Mouse (Mus musculus) cerebellum, adult 11 months (tissue): Measurements from ENCODE around the gene Hist2h2aa2.
A peak's percentile ranks its signal among the peaks of the same experiment; 100 is the strongest.
"Not testable (repeated sequence)": the region's sequence is repeated elsewhere in the genome, so short reads cannot be mapped to it uniquely, and the experiment has no call there.

Source experiments
- DNase-seq: peaks from one replicate; pipeline ENCODE4 v3.0.0; 2022

Gene Hist2h2aa2

DNA sequence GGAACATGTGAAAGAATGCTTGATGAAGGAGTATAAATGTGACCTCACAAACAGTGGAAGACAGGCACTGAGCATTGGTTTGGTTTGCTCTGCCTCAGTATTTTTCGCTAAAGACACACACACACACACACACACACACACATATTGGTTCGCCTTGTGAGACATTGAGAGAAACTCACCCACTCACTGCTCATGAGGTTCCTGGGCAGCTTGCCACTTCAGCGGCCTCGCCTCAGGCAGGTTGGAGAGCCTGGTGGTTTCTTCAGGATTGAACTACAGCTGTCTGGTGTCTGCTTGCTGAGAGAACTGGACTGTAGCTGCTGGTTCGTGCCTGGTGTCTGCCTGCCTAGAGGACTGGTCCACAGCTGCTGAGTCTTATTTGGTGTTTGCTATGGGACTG, 20.1 kb upstream of the Hist2h2aa2 start:
- DNase-seq: no peak

DNA sequence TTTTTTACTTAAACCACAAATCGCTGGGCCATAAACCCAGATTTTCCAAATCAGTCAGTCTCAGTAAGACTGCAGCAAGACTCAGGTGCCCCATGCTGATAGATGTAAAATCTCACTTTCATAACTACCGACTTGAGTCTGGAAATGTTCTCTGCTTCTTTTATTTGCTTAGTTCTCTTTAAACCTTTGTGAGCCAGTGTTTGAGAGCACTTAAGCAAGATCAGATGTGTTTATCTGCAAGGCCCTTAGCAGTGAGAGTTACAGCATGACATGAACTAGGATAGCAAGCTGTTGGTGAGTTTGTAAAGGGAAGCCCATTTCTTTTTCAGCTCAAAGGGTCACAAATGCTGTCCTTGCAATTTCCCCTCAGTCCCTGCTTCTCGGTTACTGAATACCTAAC, 17.1 kb upstream of the Hist2h2aa2 start:
- no peak for DNase-seq

DNA sequence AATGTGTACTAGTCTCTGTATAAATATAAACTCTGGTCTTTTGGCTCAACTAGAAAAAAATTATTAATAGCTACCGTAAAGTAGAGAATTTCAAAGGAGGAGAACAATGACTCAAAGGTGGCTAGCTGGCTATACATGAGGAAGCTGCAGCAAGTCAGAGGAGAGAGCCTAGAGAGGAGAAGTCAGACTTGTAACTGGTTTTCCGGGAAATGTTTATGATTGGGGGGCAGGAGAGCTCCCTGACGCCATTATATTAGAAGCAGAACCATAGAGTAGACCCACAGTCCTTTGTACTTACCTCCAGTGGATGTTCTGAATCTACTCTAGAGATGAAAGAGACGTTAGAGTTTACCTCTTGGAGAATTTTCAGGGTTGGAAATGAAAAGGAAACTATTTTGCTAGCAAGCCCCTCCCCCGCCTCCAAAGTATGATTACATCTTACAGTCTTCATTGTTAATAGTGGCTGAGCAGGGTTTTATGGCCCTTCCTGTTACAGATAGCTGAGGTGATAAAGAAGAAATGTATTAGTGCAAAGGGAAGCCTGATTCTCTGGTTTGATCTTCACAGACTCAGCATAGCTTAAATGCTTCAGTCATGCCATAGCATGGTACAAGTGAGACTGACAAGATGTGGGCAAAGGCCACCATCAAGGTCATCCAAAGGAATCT, 16.0 kb upstream of the Hist2h2aa2 start:
- DNase-seq: no peak

- no peak for DNase-seq
Observed at GRCm38 (mm10) chr3:96254683-96255355, 14.7 kb upstream of the Hist2h2aa2 start.

GRCm38 (mm10) chr3:96251787-96252186, 11.7 kb upstream of the Hist2h2aa2 start:
- DNase-seq: no peak

DNA sequence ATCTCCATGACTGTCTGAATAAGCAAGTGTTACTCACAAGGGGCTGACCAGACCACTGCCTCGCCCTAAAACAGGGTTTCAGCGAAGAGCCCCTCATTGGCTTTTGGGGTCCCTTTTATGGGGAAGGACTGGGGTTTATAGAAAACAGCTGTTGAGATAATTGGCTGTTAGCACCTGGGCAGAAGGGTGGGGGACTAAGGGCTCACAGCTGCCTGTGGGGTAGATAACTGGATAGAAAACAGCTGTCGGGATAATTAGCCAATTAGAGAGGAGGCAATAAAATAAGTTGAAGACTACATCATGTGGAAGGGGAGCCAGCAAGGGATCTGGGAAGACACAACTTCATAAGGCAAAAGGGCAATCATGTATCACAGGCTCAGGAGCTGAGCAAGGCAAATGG, 10.8 kb upstream of the Hist2h2aa2 start:
- DNase-seq: no peak

DNA sequence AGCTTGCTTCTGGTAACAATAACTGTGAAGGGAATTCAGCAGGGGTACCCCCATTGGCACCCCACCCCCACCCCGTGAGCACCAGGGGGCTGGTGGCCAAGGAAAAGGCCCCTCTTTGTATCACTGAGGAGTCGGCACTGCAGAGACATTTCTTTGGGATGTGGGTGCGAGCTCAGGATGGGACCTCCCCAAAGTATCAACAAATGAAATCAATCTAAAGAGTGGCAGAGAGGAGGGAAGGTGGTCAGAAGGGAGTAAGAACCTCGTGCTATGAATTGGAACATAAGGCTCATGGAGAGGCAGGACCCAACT, 8.9 kb upstream of the Hist2h2aa2 start:
- DNase-seq: no peak

DNA sequence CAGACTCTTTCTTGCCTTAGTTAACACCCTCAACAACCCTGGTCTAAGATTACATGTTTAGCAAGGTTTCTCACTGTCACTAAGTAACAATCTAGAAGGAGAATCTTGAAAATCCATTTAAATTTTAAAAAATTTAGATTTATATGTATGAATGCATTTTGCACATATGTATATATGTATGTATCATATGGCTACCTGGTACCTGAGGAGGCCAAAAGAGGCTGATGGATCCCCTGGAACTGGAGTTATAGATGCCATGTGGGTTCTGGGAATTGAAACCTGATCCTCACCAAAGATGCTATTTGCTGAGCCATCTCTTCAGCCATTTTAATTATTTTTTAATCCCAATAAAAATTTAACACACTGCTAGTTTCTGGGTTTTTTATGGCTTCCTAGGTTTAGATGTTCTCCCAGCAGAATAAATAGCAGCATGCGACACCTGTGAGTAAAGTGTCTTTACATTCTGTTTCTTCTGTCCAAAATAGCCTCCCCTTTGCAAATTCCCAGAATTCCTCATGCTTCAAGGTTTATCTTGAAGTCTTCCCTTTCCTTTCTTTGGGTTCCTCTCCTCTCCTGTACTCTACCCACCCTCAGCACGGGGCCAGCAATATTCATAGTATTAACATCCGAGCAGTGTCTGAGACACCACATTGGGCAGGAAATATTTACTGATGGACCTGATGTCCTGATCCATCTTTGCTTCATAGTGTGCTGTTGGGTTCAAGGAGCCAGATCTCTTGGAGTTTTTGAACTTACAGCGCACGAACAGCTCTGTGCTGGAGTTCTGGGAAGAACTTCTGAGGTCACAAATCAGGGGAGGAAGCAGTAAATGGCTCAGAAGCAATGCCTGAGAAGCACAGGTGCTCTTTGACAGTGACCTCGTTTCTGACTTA, 8.3 kb upstream of the Hist2h2aa2 start:
- no peak for DNase-seq

GRCm38 (mm10) chr3:96247356-96248140, 7.5 kb upstream of the Hist2h2aa2 start:
- no peak for DNase-seq

DNA sequence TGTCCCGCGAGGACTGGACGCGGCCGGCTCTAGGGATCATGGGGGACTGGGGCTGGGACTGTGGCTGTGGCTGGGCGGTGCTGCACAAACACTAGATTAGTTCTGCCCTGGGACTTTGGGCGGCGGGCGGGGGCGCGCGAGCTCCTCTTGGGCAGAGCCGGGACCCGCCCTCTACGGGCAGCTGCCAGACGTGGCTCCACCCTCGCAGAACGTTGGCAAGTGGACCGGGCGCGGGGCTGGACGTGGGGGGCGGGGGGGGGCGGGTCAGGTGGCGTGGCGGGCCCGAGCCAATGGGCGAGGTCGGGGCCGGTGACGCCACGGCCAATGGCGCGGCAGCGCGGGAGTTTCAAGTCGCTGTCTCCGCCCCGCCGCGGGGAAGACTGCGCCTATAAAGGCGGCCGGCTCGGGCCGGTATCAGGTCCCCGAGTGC, 6.4 kb upstream of the Hist2h2aa2 start, which contains the start of gene Hist2h3c1:
TSS of gene Hist2h3c1 (plus strand) at position 259 of the 430 bp plus-strand sequence.
- not testable (repeated sequence) for DNase-seq

- not testable (repeated sequence) for DNase-seq
Observed at GRCm38 (mm10) chr3:96246018-96246417, 5.9 kb upstream of the Hist2h2aa2 start.

- DNase-seq: peak; percentile 87
Observed at GRCm38 (mm10) chr3:96245003-96245886, 5.2 kb upstream of the Hist2h2aa2 start, which contains the start of gene Hist2h2aa1. Gene Hist2h2aa1, plus strand, starts transcription at chr3:96245497.

GRCm38 (mm10) chr3:96243921-96244572, 4.0 kb upstream of the Hist2h2aa2 start:
- DNase-seq: no peak

DNA sequence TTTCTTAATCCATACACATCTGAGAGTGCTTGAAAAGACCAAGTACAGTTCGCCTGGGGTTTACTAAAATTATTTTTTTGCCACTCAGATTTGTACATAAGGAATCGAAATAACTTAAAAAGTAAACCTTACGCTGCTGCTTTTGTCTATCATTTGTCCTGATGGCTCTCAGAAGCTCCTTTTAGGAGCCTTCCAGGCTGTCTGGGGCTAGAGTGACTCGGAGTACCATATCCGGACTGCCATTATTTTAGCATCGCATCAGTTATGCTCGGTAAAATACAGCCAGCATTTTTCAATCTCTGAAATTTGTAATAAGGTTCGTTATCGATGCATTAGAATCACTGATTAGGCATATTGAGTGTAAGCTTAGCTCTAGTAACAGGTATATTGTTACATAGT, 722 bp upstream of the Hist2h2aa2 start:
- no peak for DNase-seq

- DNase-seq: peak; percentile 38
Observed at GRCm38 (mm10) chr3:96238954-96239793, 902 bp downstream of the Hist2h2aa2 start, which contains the start of gene Hist2h3c2. Gene Hist2h3c2, minus strand, starts transcription at chr3:96239127.

DNA sequence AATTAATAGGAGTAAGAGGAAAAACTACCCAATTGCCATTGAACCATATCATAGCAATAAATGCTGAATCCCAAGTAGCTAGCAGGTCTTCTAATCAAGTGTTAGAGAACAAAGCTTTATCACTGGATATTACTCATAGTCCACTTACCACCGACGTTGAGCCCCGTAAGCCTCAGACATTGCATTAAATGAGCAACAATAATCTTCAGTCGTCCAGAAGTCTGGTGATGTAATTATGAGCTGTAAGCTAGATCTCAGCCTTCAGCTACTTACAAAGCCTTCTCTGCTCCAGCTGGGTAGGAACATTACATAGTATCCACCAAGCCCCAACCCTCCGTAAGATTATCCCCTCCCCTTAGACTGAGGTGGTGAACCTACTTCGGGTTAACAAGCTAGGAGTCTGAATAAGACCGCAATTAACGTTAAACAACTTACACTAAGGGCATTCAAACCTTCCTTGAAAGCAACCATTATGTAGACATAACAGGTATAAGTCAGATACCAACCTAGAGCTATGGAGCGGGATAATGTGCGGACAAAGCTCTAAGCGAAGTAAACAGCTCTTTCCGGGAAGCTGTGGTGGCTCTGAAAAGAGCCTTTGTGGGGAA, 2.1 kb downstream of the Hist2h2aa2 start:
- no peak for DNase-seq

DNA sequence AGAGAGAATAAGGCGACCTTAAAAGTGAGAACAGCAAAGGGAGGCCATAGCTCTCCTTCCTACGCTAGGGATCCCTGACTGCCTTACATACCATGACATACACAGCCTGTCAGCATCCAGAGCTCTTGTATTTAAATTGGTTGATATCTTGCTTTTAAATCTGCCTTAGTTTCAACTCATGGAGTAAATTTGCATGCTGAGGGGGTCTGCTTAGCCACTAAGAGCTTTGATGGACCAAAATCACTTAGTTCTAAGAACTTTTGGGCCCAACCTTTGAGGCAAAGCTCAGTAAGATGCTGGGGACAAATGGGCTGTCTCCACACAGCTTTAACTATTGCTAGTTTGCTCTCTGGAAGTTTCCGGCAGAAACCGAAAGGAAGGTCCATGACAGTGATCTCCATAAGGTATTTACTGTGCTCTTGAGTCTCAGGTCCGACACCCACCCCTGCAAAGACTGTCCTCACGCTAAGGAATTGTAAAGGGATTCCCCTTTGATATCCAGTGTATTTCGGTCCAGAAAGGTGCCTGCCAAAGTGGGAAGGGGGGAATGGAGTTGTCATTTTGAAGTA, 2.7 kb downstream of the Hist2h2aa2 start:
- no peak for DNase-seq

DNA sequence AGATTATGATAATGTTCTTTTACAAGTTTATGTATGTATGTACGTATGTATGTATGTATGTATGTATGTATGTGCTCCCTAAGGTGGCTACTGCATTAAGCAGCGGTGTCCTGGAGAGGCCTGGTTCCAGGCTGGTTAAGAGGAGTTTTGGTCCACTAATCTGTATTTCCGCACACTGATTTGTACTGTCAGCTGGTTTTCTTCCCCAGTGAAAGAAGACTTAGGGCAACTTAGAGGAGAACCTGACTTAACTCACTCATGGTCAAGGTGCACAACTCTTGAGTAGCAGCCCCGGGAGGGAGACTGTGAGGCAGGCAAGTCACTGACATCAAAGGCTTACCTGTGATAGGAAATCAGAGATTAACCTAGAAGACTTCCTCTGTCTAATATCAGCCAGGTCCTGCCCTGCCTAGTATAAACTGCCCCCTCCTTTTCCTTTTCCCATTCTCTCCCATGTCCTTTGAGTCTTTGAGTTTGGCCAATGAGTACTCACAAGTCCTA, 3.2 kb downstream of the Hist2h2aa2 start:
- DNase-seq: no peak

DNA sequence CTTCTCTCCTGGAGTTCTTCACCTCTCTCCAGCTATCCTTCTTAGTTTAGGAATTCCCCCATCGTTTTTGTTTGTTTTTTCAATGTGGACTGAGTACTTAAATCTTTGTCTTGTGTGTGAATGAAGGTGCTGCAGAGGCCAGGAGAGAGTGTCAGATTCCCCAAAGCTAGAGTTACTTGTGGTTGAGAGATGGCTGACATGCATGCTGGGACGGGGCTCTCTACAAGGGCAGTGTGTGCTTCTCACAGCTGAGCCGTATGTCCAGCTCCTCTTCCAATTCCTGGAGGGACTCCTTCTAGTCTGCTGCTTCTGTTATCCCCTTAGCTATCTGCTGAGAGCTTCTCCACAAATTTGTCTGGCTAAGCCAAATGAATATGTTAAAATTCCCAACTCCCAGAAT, 4.2 kb downstream of the Hist2h2aa2 start:
- DNase-seq: no peak
